Mouse (Mus musculus) thymus, adult 18-20 months (tissue): Measurements from ENCODE around the gene Prkca.

Experiments used
- DNase-seq, 2 experiments: peaks; one replicate each; pipeline ENCODE4 v3.0.0; 2022; ENCODE audit warnings: mixed read lengths in 2 of 2

Prkca gene

GRCm38 (mm10) chr11:108343789-108344462, at the start of gene Prkca:
Gene Prkca (minus strand): TSS chr11:108343928.
- DNase-seq, result peak; percentile 84 to 86

GRCm38 (mm10) chr11:108385666-108386024, 41.9 kb upstream of the Prkca start:
- DNase-seq, result no peak

GRCm38 (mm10) chr11:108384920-108385665, 41.4 kb upstream of the Prkca start:
- no peak for DNase-seq

- no peak for DNase-seq
These were observed 38.9 kb upstream of the Prkca start for GRCm38 (mm10) chr11:108382664-108383063.

- no peak for DNase-seq
These were observed 34.6 kb upstream of the Prkca start for GRCm38 (mm10) chr11:108378363-108378751.

- DNase-seq, result peak; percentile 48 to 49
These were observed 34.1 kb upstream of the Prkca start for GRCm38 (mm10) chr11:108377680-108378362.

GRCm38 (mm10) chr11:108376815-108377214, 33.1 kb upstream of the Prkca start:
- no peak for DNase-seq

- DNase-seq, result no peak
These were observed 23.3 kb upstream of the Prkca start for GRCm38 (mm10) chr11:108367046-108367445.

- no peak for DNase-seq
These were observed 21.9 kb upstream of the Prkca start for GRCm38 (mm10) chr11:108365600-108365999.

GRCm38 (mm10) chr11:108364945-108365589, 21.3 kb upstream of the Prkca start:
- no peak for DNase-seq

- DNase-seq, result no peak
These were observed 20.3 kb upstream of the Prkca start for GRCm38 (mm10) chr11:108363991-108364390.

- DNase-seq, result no peak
These were observed 19.2 kb upstream of the Prkca start for GRCm38 (mm10) chr11:108362965-108363364.

GRCm38 (mm10) chr11:108360983-108361382, 17.3 kb upstream of the Prkca start:
- DNase-seq, result no peak

- no peak for DNase-seq
These were observed 15.2 kb upstream of the Prkca start for GRCm38 (mm10) chr11:108358911-108359310.

GRCm38 (mm10) chr11:108356020-108356419, 12.3 kb upstream of the Prkca start:
- DNase-seq, result no peak

GRCm38 (mm10) chr11:108352842-108353388, 9.2 kb upstream of the Prkca start:
- no peak for DNase-seq

GRCm38 (mm10) chr11:108350799-108351198, 7.1 kb upstream of the Prkca start:
- DNase-seq, result no peak

- no peak for DNase-seq
These were observed 1.6 kb upstream of the Prkca start for GRCm38 (mm10) chr11:108345321-108345720.

GRCm38 (mm10) chr11:108344759-108345158, 1.0 kb upstream of the Prkca start:
- DNase-seq, result no peak

- DNase-seq, result peak; percentile 59 to 66
These were observed 653 bp downstream of the Prkca start, which contains the start of gene Apoh for GRCm38 (mm10) chr11:108342781-108343768. Gene Apoh (plus strand): TSS chr11:108343354.

- no peak for DNase-seq
These were observed 1.9 kb downstream of the Prkca start for GRCm38 (mm10) chr11:108341783-108342182.

- no peak for DNase-seq
These were observed 3.4 kb downstream of the Prkca start for GRCm38 (mm10) chr11:108340293-108340692.
